Mouse (Mus musculus) neural tube, embryonic 11.5 days (tissue): ENCODE data around the gene Calcrl. TPM values are rescaled to one million over a fixed set of nuclear protein-coding genes. Genes with fewer than 3 reads are reported as not detected.

Experiments used
- ATAC-seq: fragments of 200-750 bp; cut with Nextera tagmentation; 2 replicates; pipeline ENCODE4 v1.8.0; 2017; ENCODE audit warnings: moderate number of reproducible peaks, mild to moderate bottlenecking, moderate TSS enrichment, moderate library complexity; ENCODE audit not compliant: insufficient read depth, low FRiP score, low TSS enrichment
- DNase-seq: peaks from one replicate; pipeline ENCODE4 v3.0.0-alpha.2; 2015; ENCODE audit warnings: low spot score
- H3K27ac ChIP-seq: fragments of 300-500 bp; sonication (generic); 2 replicates; pipeline ENCODE4 v1.5.1; 2014; ENCODE audit warnings: low read depth, mild to moderate bottlenecking, low read length
- H3K27me3 ChIP-seq: fragments of 300-500 bp; sonication (generic); 2 replicates; pipeline ENCODE4 v1.6.1; 2014; ENCODE audit warnings: mild to moderate bottlenecking, low read length, mixed read lengths; ENCODE audit not compliant: control insufficient read depth, insufficient read depth
- H3K36me3 ChIP-seq: fragments of 300-500 bp; sonication (generic); 2 replicates; pipeline ENCODE4 v1.6.1; 2014; ENCODE audit warnings: mild to moderate bottlenecking, low read length, moderate library complexity, mixed read lengths; ENCODE audit not compliant: control insufficient read depth, insufficient read depth
- H3K4me1 ChIP-seq: fragments of 300-500 bp; sonication (generic); 2 replicates; pipeline ENCODE4 v1.6.1; 2014; ENCODE audit warnings: low read length, mixed read lengths; ENCODE audit not compliant: control insufficient read depth, insufficient read depth
- H3K4me2 ChIP-seq: fragments of 300-500 bp; sonication (generic); 2 replicates; pipeline ENCODE4 v1.6.1; 2014; ENCODE audit warnings: low read depth, mild to moderate bottlenecking, moderate library complexity
- H3K4me3 ChIP-seq: fragments of 300-500 bp; sonication (generic); 2 replicates; pipeline ENCODE4 v1.5.1; 2014; ENCODE audit warnings: low read depth, low read length
- H3K9ac ChIP-seq: fragments of 300-500 bp; sonication (generic); 2 replicates; pipeline ENCODE4 v1.6.1; 2014; ENCODE audit warnings: mild to moderate bottlenecking, low read length
- H3K9me3 ChIP-seq: fragments of 300-500 bp; sonication (generic); 2 replicates; pipeline ENCODE4 v1.6.1; 2016; ENCODE audit warnings: low read length; ENCODE audit not compliant: control insufficient read depth
- WGBS: fragments of 180-500 bp; shearing (Covaris S2); extraction: QIAGEN DNeasy Blood & Tissue Kit; methylation state at CpG from one replicate; pipeline ENCODE4 v1.1.7; 2014; 5-methylcytosine and 5-hydroxymethylcytosine counted together
- polyA plus RNA-seq: library from polyadenylated mRNA; unstranded; fragments of >200 nt; fragmentation: Nextera tagmentation; extraction: Ambion mirVana; gene quantifications from 2 replicates; pipeline ENCODE4 v1.2.1, GENCODE M21; 2014

Gene Calcrl
- polyA plus RNA-seq, 1 experiment from 2014 or later = 19.4 TPM

- H3K4me1 ChIP-seq = no peaks in the 10 kb centered on the region
- no peak for DNase-seq
- no peak for ATAC-seq
- H3K36me3 ChIP-seq = no peaks in the 10 kb centered on the region
- no peak overlapping the region for H3K9ac ChIP-seq
- WGBS = 62% methylated on average over 10 of the region's 10 CpGs
- H3K4me2 ChIP-seq = no peak overlapping the region
- H3K27me3 ChIP-seq = no peaks in the 10 kb centered on the region
- no peaks in the 10 kb centered on the region for H3K9me3 ChIP-seq
- no peak overlapping the region for H3K4me3 ChIP-seq
- H3K27ac ChIP-seq = no peak overlapping the region
Measured at GRCm38 (mm10) chr2:84454551-84455235, 29.5 kb upstream of the Calcrl start.

- Histone ChIP-seq H3K27me3 (no peaks in the 10 kb centered on the region), H3K4me3 (no peak overlapping the region), H3K4me1 (no peaks in the 10 kb centered on the region), H3K36me3 (no peaks in the 10 kb centered on the region), H3K9ac (no peak overlapping the region), H3K4me2 (no peak overlapping the region), H3K9me3 (no peaks in the 10 kb centered on the region), H3K27ac (no peak overlapping the region)
- no peak for DNase-seq
- ATAC-seq = peak; percentile 67
- WGBS = 12% methylated on average over 5 of the region's 5 CpGs
Measured at GRCm38 (mm10) chr2:84454051-84454450, 28.8 kb upstream of the Calcrl start.

- WGBS = 96% methylated on average over 1 of the region's 1 CpGs
Measured at GRCm38 (mm10) chr2:84445499-84445898, 20.3 kb upstream of the Calcrl start.

DNA sequence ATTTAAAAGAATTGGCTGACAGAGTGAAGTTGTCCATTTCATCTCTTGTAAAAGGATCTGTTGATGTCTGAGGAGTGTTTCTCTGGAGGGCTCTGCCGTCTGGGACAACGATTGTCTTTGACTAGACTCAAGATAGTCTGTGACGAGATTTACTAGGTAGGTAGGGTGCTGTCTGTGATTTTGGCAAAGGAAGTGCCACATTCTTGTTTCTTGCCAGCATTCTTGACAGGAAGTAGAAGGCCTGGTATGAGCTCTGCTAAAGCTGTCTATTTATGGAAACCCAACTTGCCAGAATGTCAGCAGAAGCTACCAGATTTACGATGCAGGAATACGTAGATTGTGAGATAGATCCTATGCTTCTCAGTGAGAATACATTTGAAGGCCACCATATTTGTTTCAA lies 16.7 kb upstream of the Calcrl start:
- Histone ChIP-seq H3K4me2 (no peak overlapping the region), H3K4me3 (no peak overlapping the region), H3K27ac (no peak overlapping the region), H3K4me1 (no peaks in the 10 kb centered on the region), H3K9me3 (no peaks in the 10 kb centered on the region), H3K9ac (no peak overlapping the region), H3K27me3 (no peaks in the 10 kb centered on the region), H3K36me3 (no peaks in the 10 kb centered on the region)
- 91% methylated on average over 5 of the region's 5 CpGs for WGBS
- ATAC-seq (no peak), DNase-seq (no peak)

More at GRCm38 (mm10) chr2:84445499-84445898, 20.3 kb upstream of the Calcrl start:
- ATAC-seq (no peak), DNase-seq (no peak)
- H3K4me1 ChIP-seq = no peaks in the 10 kb centered on the region
- no peaks in the 10 kb centered on the region for H3K9me3 ChIP-seq
- no peaks in the 10 kb centered on the region for H3K36me3 ChIP-seq
- no peaks in the 10 kb centered on the region for H3K27me3 ChIP-seq
- H3K9ac ChIP-seq = no peak overlapping the region
- no peak overlapping the region for H3K4me3 ChIP-seq
- no peak overlapping the region for H3K4me2 ChIP-seq
- H3K27ac ChIP-seq = no peak overlapping the region

GRCm38 (mm10) chr2:84429724-84430123 lies 4.5 kb upstream of the Calcrl start:
- DNase-seq = peak; percentile 36
- 53% methylated on average over 11 of the region's 11 CpGs for WGBS
- ATAC-seq = 0 out of 2 replicates have a peak, but pooled peaks have one; percentile 59
- no peaks in the 10 kb centered on the region for H3K9me3 ChIP-seq
- H3K27ac ChIP-seq = no peak overlapping the region
- H3K4me2 ChIP-seq = no peak overlapping the region
- no peaks in the 10 kb centered on the region for H3K27me3 ChIP-seq
- H3K4me1 ChIP-seq = no peaks in the 10 kb centered on the region
- H3K9ac ChIP-seq = no peak overlapping the region
- no peak overlapping the region for H3K4me3 ChIP-seq
- no peaks in the 10 kb centered on the region for H3K36me3 ChIP-seq

DNA sequence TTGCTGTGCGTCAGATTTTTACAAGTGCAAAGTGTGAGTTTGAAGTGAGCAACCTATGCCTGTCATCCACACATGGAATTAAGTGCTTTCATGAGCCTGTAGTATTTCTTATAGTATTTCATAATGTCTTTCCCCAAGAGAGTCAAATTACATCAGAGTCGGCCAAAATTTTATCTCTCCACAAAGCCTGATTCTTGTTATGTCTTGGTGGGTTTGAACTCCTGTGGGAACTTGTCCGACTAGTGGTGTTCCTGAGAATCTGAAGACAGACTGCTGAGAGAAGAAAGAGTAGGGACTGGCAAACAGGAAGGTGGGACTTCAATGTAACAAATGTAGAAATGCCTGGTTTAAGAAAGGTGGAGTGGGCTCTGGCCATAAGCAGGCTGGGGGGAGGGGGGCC lies 3.6 kb upstream of the Calcrl start:
- H3K9ac ChIP-seq = no peak overlapping the region
- DNase-seq (no peak), ATAC-seq (no peak)
- H3K9me3 ChIP-seq = no peaks in the 10 kb centered on the region
- H3K36me3 ChIP-seq = no peaks in the 10 kb centered on the region
- H3K27me3 ChIP-seq = no peaks in the 10 kb centered on the region
- no peak overlapping the region for H3K27ac ChIP-seq
- no peak overlapping the region for H3K4me2 ChIP-seq
- H3K4me1 ChIP-seq = no peaks in the 10 kb centered on the region
- no peak overlapping the region for H3K4me3 ChIP-seq
- WGBS = 63% methylated on average over 3 of the region's 3 CpGs

GRCm38 (mm10) chr2:84426531-84426930 lies 1.3 kb upstream of the Calcrl start:
- Histone ChIP-seq H3K4me2 (no peak overlapping the region), H3K36me3 (no peaks in the 10 kb centered on the region), H3K4me1 (no peaks in the 10 kb centered on the region), H3K9ac (no peak overlapping the region), H3K4me3 (no peak overlapping the region), H3K27ac (no peak overlapping the region), H3K27me3 (no peaks in the 10 kb centered on the region), H3K9me3 (no peaks in the 10 kb centered on the region)
- no peak for DNase-seq
- ATAC-seq = no peak
- WGBS = 78% methylated on average over 4 of the region's 4 CpGs

DNA sequence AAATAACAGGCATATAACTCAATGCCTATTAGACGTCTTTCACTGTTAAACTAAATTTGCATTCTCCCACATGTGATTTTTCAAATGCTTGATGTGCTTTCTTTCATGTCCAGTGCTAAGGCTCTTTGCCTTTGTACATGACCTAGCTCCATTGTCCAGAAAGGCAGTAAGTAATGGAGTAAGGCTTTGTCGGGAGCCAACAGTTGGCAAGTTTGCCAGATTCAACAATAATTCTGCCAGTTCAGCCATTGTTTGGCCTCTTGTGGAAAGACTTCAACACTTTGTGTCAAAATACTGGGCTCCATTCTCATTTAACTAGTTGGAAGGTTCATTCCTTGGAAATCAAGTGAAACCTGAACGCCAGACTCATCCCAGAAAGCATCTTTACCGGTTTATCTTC lies 8.7 kb downstream of the Calcrl start:
- DNase-seq (no peak), ATAC-seq (peak; percentile 64)
- no peak overlapping the region for H3K4me3 ChIP-seq
- H3K27me3 ChIP-seq = no peaks in the 10 kb centered on the region
- no peak overlapping the region for H3K27ac ChIP-seq
- WGBS = 59% methylated on average over 4 of the region's 4 CpGs
- no peaks in the 10 kb centered on the region for H3K4me1 ChIP-seq
- no peak overlapping the region for H3K9ac ChIP-seq
- H3K4me2 ChIP-seq = no peak overlapping the region
- no peaks in the 10 kb centered on the region for H3K9me3 ChIP-seq
- H3K36me3 ChIP-seq = no peaks in the 10 kb centered on the region

- Histone ChIP-seq H3K4me3 (no peak overlapping the region), H3K9me3 (no peaks in the 10 kb centered on the region), H3K4me1 (no peaks in the 10 kb centered on the region), H3K27ac (no peak overlapping the region), H3K36me3 (no peaks in the 10 kb centered on the region), H3K27me3 (no peaks in the 10 kb centered on the region), H3K9ac (no peak overlapping the region), H3K4me2 (no peak overlapping the region)
- DNase-seq = no peak
- no peak for ATAC-seq
Measured at GRCm38 (mm10) chr2:84409796-84410592, 15.2 kb downstream of the Calcrl start.
